Mouse (Mus musculus) midbrain, embryonic 15.5 days (tissue): ENCODE results near the gene Wdr24. TPM values are rescaled to one million over a fixed set of nuclear protein-coding genes. Genes with fewer than 3 reads are reported as not detected.

ENCODE experiments used
- ATAC-seq: fragments of 200-750 bp; cut with Nextera tagmentation; replicated peaks from 2 replicates; pipeline ENCODE4 v1.8.0; 2017; ENCODE audit warnings: moderate TSS enrichment
- H3K27ac ChIP-seq: fragments of 300-500 bp; sonication (generic); 2 replicates; pipeline ENCODE4 v1.5.1; 2015; ENCODE audit warnings: mild to moderate bottlenecking, inconsistent platforms
- H3K27me3 ChIP-seq: fragments of 300-500 bp; sonication (generic); replicated peaks from 2 replicates; pipeline ENCODE4 v1.6.1; 2015; ENCODE audit warnings: inconsistent platforms
- H3K36me3 ChIP-seq: fragments of 300-500 bp; sonication (generic); replicated peaks from 2 replicates; pipeline ENCODE4 v1.6.1; 2015; ENCODE audit warnings: inconsistent platforms
- H3K4me1 ChIP-seq: fragments of 300-500 bp; sonication (generic); 2 replicates; pipeline ENCODE4 v1.6.1; 2015; ENCODE audit warnings: inconsistent platforms
- H3K4me2 ChIP-seq: fragments of 300-500 bp; sonication (generic); 2 replicates; pipeline ENCODE4 v1.6.1; 2015; ENCODE audit warnings: inconsistent platforms, mild to moderate bottlenecking, moderate library complexity
- H3K4me3 ChIP-seq: fragments of 300-500 bp; sonication (generic); 2 replicates; pipeline ENCODE4 v1.5.1; 2015; ENCODE audit warnings: mild to moderate bottlenecking, inconsistent platforms
- H3K9ac ChIP-seq: fragments of 300-500 bp; sonication (generic); 2 replicates; pipeline ENCODE4 v1.6.1; 2015; ENCODE audit warnings: mild to moderate bottlenecking, inconsistent platforms
- H3K9me3 ChIP-seq: fragments of 300-500 bp; sonication (generic); 2 replicates; pipeline ENCODE4 v1.6.1; 2016; ENCODE audit warnings: inconsistent platforms
- WGBS: fragments of 180-500 bp; shearing (Covaris S2); methylation state at CpG from one replicate; pipeline ENCODE4 v1.1.7; 2015; ENCODE audit warnings: mixed read lengths; 5-methylcytosine and 5-hydroxymethylcytosine counted together
- microRNA-seq: library from miRNA; unstranded; fragments of <30 nt; microRNA quantifications from one replicate; pipeline ENCODE4, GENCODE M21; 2016
- polyA plus RNA-seq: library from polyadenylated mRNA; unstranded; fragments of >200 nt; fragmentation: Nextera tagmentation; extraction: Ambion mirVana; gene quantifications from 2 replicates; pipeline ENCODE4 v1.2.1, GENCODE M21; 2015

Gene Wdr24
- polyA plus RNA-seq, 1 experiment from 2014 or later: 35.2 TPM

- 94% methylated on average over 3 of the region's 3 CpGs for WGBS
- Histone ChIP-seq H3K27ac (no peak overlapping the region), H3K9ac (no peak overlapping the region), H3K4me1 (peaks cover 36% of the 10 kb centered on the region), H3K4me3 (no peak overlapping the region), H3K4me2 (peak overlapping the region; percentile 95), H3K36me3 (0 out of 2 replicates have a peak, but pooled peaks cover 7% of the 10 kb centered on the region), H3K9me3 (no peaks in the 10 kb centered on the region), H3K27me3 (no peaks in the 10 kb centered on the region)
- ATAC-seq: no peak
Measured at GRCm38 (mm10) chr17:25877025-25877424, 53.6 kb downstream of the Wdr24 start.

DNA sequence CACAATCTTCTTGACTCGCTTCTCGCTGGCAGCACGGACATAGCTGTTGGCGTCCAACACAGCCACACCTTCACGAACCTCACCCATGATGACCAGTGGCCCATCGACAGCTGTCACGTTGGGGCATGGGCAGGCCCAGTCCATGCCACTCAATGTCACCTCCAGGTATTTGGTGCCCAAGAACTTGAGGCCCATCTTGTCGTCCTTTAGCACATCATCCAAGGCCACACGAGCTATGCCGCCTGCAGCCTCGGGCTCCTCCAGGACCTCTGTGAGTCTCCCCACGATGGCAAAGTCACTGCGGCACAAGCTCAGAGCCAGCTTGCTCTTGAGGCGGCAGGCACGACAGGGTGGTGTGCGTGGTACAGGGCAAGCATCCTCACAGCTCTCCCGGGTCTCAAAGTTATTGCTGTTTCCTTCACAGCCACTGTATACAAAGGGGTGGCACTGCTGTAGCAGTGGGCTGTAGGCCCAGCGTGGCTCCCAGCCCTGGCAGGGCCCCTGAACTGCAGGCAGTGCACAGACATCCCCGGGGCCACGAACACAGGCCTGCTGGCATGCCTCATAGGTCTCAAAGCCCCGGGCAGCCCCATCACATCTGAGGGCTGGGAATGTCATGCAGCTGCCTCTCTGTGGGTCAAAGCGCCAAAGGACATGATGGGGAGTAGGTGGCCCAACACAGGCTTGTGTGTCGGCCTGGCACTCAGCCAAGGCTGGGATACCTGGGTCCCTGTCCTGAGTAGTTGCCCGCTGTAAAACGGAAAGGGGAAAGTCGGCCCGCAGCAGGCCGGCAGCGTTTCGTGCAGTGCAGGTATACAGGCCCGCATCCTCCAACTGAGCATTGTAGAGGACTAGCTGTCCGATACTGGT is 54.5 kb downstream of the Wdr24 start:
- Histone ChIP-seq H3K9ac (no peak overlapping the region; the same call in 1 of the 2 replicates), H3K4me2 (no peak overlapping the region), H3K4me3 (no peak overlapping the region), H3K27me3 (no peaks in the 10 kb centered on the region), H3K9me3 (no peaks in the 10 kb centered on the region), H3K27ac (no peak overlapping the region), H3K36me3 (0 out of 2 replicates have a peak, but pooled peaks cover 7% of the 10 kb centered on the region), H3K4me1 (peaks cover 44% of the 10 kb centered on the region)
- WGBS: 91% methylated on average over 32 of the region's 32 CpGs
- no peak for ATAC-seq

Small RNA genes within 50 kb of the gene (microRNA-seq; reads per million reads assigned to microRNA genes)
- gene Mir3082 (not detected), gene Mir6966 (not detected)

Other genes with a start within 250 kb of the Wdr24 start
- 23.2 and 24.9 TPM in 2 replicates for gene Lmf1, start 244.5 kb upstream of the Wdr24 start, polyA plus RNA-seq
- gene Gng13, start 106.5 kb upstream of the Wdr24 start, polyA plus RNA-seq: 3.5 and 4.0 TPM in 2 replicates
- gene Chtf18, start 96.2 kb upstream of the Wdr24 start, polyA plus RNA-seq: 5.7 and 6.3 TPM in 2 replicates
- gene Rpusd1, start 96.0 kb upstream of the Wdr24 start, polyA plus RNA-seq: 27.7 and 30.5 TPM in 2 replicates
- not detected in 2 replicates for gene Mslnl, start 87.6 kb upstream of the Wdr24 start, polyA plus RNA-seq
- 0.32 and 0.43 TPM in 2 replicates for gene Msln, start 69.2 kb upstream of the Wdr24 start, polyA plus RNA-seq
- gene Narfl, start 49.9 kb upstream of the Wdr24 start, polyA plus RNA-seq: 30.3 and 32.6 TPM in 2 replicates
- 160 TPM in 2 replicates for gene Haghl, start 38.0 kb upstream of the Wdr24 start, polyA plus RNA-seq
- 0.24 and 0.44 TPM in 2 replicates for gene Ccdc78, start 37.0 kb upstream of the Wdr24 start, polyA plus RNA-seq
- 92.6 and 93.7 TPM in 2 replicates for gene Fam173a, start 30.7 kb upstream of the Wdr24 start, polyA plus RNA-seq
- gene AC134908.4, start 28.0 kb upstream of the Wdr24 start, polyA plus RNA-seq: 1.3 TPM in 1 of 2 replicates, not detected in the other
- gene Metrn, start 26.5 kb upstream of the Wdr24 start, polyA plus RNA-seq: 32.6 and 36.3 TPM in 2 replicates
- gene Fbxl16, start 14.5 kb upstream of the Wdr24 start, polyA plus RNA-seq: 50.8 and 50.9 TPM in 2 replicates
- 61.9 and 63.0 TPM in 2 replicates for gene Jmjd8, start 5.2 kb downstream of the Wdr24 start, polyA plus RNA-seq
- gene Stub1, start 9.8 kb downstream of the Wdr24 start, polyA plus RNA-seq: 373 and 381 TPM in 2 replicates
- 54.8 and 57.8 TPM in 2 replicates for gene Rhbdl1, start 13.7 kb downstream of the Wdr24 start, polyA plus RNA-seq
- 14.2 and 14.7 TPM in 2 replicates for gene Gm20683, start 18.1 kb downstream of the Wdr24 start, polyA plus RNA-seq
- gene Rhot2, start 21.2 kb downstream of the Wdr24 start, polyA plus RNA-seq: 17.2 and 18.3 TPM in 2 replicates
- gene Wdr90, start 37.9 kb downstream of the Wdr24 start, polyA plus RNA-seq: 19.7 and 23.3 TPM in 2 replicates
- gene Mcrip2, start 45.1 kb downstream of the Wdr24 start, polyA plus RNA-seq: 18.5 and 19.8 TPM in 2 replicates
- 70.5 and 71.1 TPM in 2 replicates for gene Mettl26, start 51.4 kb downstream of the Wdr24 start, polyA plus RNA-seq
- gene Wfikkn1, start 57.2 kb downstream of the Wdr24 start, polyA plus RNA-seq: 0.47 and 0.54 TPM in 2 replicates
- gene Rab40c, start 96.1 kb downstream of the Wdr24 start, polyA plus RNA-seq: 56.7 and 57.5 TPM in 2 replicates
- gene Pigq, start 121.3 kb downstream of the Wdr24 start, polyA plus RNA-seq: 71.9 and 75.8 TPM in 2 replicates
- 0.73 and 0.80 TPM in 2 replicates for gene Nhlrc4, start 121.3 kb downstream of the Wdr24 start, polyA plus RNA-seq
- gene A930017K11Rik, start 128.9 kb downstream of the Wdr24 start, polyA plus RNA-seq: 3.1 and 6.1 TPM in 2 replicates
- gene Capn15, start 162.2 kb downstream of the Wdr24 start, polyA plus RNA-seq: 22.2 and 23.8 TPM in 2 replicates
- gene Rab11fip3, start 245.9 kb downstream of the Wdr24 start, polyA plus RNA-seq: 32.2 and 32.6 TPM in 2 replicates